Mouse (Mus musculus) megakaryocyte, embryonic 14.5 days (primary cell): Measurements from ENCODE around the gene Arhgap42.

Source experiments
- FLI1 ChIP-seq: IDR thresholded peaks from 2 replicates; pipeline ENCODE4 v1.6.1; 2012; ENCODE audit warnings: low read length, inconsistent platforms, mixed read lengths
- GATA1 ChIP-seq: IDR thresholded peaks from 3 replicates; pipeline ENCODE4 v1.6.1; 2012; ENCODE audit warnings: mixed read lengths, low read length, inconsistent platforms, borderline replicate concordance

DNA sequence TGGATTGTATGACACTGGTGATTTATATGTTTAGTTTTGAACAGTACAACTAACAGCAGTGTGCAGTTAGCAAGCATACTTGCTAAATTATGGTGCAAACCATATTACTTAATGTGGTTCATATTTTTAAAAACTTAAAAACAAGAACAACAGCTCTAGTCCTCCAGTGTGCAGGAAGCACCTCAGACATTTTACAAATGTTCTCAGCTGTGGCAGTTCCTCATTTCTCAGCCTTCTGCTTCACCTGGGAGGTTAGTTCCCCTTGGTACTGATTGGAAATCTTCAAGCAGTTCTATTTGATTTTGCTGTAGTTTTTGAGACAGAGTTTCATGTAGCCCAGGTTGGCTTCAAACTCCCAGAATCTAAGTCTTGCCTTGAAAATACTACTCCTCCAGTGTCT, 131.2 kb downstream of the Arhgap42 start:
- TF ChIP-seq GATA1 (no peak), FLI1 (no peak)
